Mouse (Mus musculus): ENCODE measurements at regions not wholly inside any gene's neighbourhood (a gene's known extent, or its start where the extent isn't known, plus 50 kb on each side); places are given as distances from the start of the nearest gene placed in this dataset.

- Histone ChIP-seq H3K9me3 (replicated peaks; ENCODE audit: control insufficient read depth, low read length) (no peaks in the 10 kb centered on the region), H3K4me1 (ENCODE audit: control insufficient read depth, low read depth, low read length) (no peaks in the 10 kb centered on the region), H3K9ac (ENCODE audit: low read depth, low read length) (no peak overlapping the region), H3K27ac (ENCODE audit: low read length) (no peak overlapping the region), H3K4me3 (ENCODE audit: low read depth, low read length) (no peak overlapping the region), H3K36me3 (ENCODE audit: control insufficient read depth, insufficient read depth) (no peaks in the 10 kb centered on the region), H3K4me2 (ENCODE audit: low read depth, low read length) (no peak overlapping the region), H3K27me3 (ENCODE audit: control insufficient read depth, insufficient read depth, low read depth, low read length) (no peaks in the 10 kb centered on the region)
- WGBS (ENCODE audit: insufficient replicate concordance) = 48% methylated on average over 6 of the region's 6 CpGs
- no peak for ATAC-seq (ENCODE audit: low read depth)
Measured at GRCm38 (mm10) chr13:28810326-28811080, 143.0 kb downstream of the Sox4 start.

DNA sequence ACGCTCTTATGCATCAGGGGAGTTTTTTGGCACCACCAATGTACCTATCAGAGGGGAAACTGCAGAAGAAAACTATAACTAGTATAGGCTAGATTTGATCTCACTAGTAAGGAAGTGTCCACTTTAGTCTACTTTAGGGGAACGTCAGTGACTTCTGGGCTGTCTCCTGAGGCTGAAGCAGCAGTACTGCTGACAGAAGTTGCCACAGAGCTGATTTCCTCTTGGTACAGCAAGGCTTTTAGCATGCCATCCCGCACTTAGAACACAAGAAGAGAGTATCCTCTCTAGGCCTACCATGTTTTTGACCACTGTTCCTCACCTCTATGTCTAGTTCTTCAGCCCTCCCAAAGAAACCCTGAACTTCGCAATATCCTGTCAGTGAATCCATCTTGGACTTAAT lies 148.2 kb downstream of the Sox4 start:
- no peaks in the 10 kb centered on the region for H3K9me3 ChIP-seq (replicated peaks; ENCODE audit: control insufficient read depth, low read length)
- H3K27me3 ChIP-seq (ENCODE audit: control insufficient read depth, insufficient read depth, low read depth, low read length) = no peaks in the 10 kb centered on the region
- no peak overlapping the region for H3K4me2 ChIP-seq (ENCODE audit: low read depth, low read length)
- ATAC-seq (ENCODE audit: low read depth) = no peak
- no peak overlapping the region for H3K4me3 ChIP-seq (ENCODE audit: low read depth, low read length)
- WGBS (ENCODE audit: insufficient replicate concordance) = 40% methylated on average over 4 of the region's 4 CpGs
- H3K36me3 ChIP-seq (ENCODE audit: control insufficient read depth, insufficient read depth) = no peaks in the 10 kb centered on the region
- H3K4me1 ChIP-seq (ENCODE audit: control insufficient read depth, low read depth, low read length) = no peaks in the 10 kb centered on the region
- H3K27ac ChIP-seq (ENCODE audit: low read length) = no peak overlapping the region
- no peak overlapping the region for H3K9ac ChIP-seq (ENCODE audit: low read depth, low read length)

- no peaks in the 10 kb centered on the region for H3K27me3 ChIP-seq (ENCODE audit: control insufficient read depth, insufficient read depth, low read depth, low read length)
- no peak overlapping the region for H3K27ac ChIP-seq (ENCODE audit: low read length)
- no peaks in the 10 kb centered on the region for H3K4me1 ChIP-seq (ENCODE audit: control insufficient read depth, low read depth, low read length)
- no peaks in the 10 kb centered on the region for H3K9me3 ChIP-seq (replicated peaks; ENCODE audit: control insufficient read depth, low read length)
- WGBS (ENCODE audit: insufficient replicate concordance) = 56% methylated on average over 8 of the region's 8 CpGs
- ATAC-seq (ENCODE audit: low read depth) = no peak
- H3K36me3 ChIP-seq (ENCODE audit: control insufficient read depth, insufficient read depth) = no peaks in the 10 kb centered on the region
- H3K4me3 ChIP-seq (ENCODE audit: low read depth, low read length) = no peak overlapping the region
- no peak overlapping the region for H3K4me2 ChIP-seq (ENCODE audit: low read depth, low read length)
- no peak overlapping the region for H3K9ac ChIP-seq (ENCODE audit: low read depth, low read length)
Measured at GRCm38 (mm10) chr13:28801210-28801954, 152.1 kb downstream of the Sox4 start.

GRCm38 (mm10) chr13:28800676-28801075 lies 152.8 kb downstream of the Sox4 start:
- no peaks in the 10 kb centered on the region for H3K9me3 ChIP-seq (replicated peaks; ENCODE audit: control insufficient read depth, low read length)
- no peaks in the 10 kb centered on the region for H3K36me3 ChIP-seq (ENCODE audit: control insufficient read depth, insufficient read depth)
- no peak overlapping the region for H3K4me3 ChIP-seq (ENCODE audit: low read depth, low read length)
- no peak overlapping the region for H3K27ac ChIP-seq (ENCODE audit: low read length)
- no peaks in the 10 kb centered on the region for H3K27me3 ChIP-seq (ENCODE audit: control insufficient read depth, insufficient read depth, low read depth, low read length)
- H3K4me2 ChIP-seq (ENCODE audit: low read depth, low read length) = no peak overlapping the region
- no peaks in the 10 kb centered on the region for H3K4me1 ChIP-seq (ENCODE audit: control insufficient read depth, low read depth, low read length)
- ATAC-seq (ENCODE audit: low read depth) = no peak
- 76% methylated on average over 1 of the region's 1 CpGs for WGBS (ENCODE audit: insufficient replicate concordance)
- no peak overlapping the region for H3K9ac ChIP-seq (ENCODE audit: low read depth, low read length)

DNA sequence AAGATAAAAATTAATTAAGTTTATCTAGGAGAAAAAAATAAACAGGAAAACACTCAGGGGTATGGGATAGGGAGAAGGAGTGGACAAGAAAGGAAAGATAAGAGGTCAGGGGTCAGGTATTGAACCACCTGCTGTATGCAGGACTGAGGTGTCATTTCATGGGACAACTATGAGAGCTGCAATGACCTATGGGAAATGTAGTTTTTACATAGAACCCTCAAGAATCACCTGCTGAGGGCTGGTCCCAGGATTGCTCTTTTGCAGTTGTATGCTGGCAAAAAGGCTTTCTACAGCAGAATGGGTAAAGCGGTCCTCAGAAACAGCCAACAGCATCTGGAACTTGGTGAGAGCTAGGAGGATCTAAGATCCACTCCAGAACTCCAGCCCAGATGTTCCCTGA lies 154.0 kb downstream of the Sox4 start:
- no peak overlapping the region for H3K9ac ChIP-seq (ENCODE audit: low read depth, low read length)
- ATAC-seq (ENCODE audit: low read depth) = no peak

DNA sequence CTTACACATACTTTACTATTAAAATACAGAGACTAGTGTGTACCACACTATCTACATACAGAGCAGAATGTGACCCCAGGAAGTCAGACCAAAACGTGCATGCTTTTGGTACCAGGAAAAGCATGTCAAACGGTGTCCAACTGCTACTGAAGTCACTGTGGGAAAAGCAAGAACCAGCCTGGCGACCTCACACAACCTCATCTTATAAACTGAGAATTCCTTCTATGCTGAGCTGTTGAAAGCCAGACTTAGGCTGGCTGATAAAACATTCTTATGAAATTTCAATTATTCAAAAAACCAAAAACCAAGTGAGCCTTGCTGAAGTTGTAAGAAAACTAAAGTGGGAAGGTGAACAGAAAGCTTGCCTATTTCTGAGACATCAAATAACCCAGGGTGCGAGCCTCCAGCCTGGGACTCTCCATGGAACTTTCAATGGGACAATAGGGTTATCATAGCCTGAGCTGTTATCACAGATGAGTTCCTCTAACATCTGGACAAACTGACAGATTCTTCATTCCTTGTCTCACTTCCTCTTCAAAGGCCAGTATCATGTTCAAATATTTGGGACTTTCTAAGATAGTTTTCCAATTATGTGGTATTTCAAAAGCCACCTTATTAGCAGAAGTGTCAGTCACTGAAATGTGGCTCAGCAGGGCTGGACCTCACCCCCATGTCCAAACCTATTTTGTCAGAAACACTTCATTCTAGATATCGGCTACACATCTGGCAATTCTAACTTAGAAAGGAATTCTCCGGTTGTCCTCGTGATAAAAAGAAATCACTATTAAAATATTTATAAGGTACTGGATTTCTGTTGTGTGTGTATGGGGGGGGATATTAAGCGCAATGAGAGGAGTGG lies 155.7 kb downstream of the Sox4 start:
- H3K36me3 ChIP-seq (ENCODE audit: control insufficient read depth, insufficient read depth) = no peaks in the 10 kb centered on the region
- H3K9me3 ChIP-seq (replicated peaks; ENCODE audit: control insufficient read depth, low read length) = no peaks in the 10 kb centered on the region
- H3K4me1 ChIP-seq (ENCODE audit: control insufficient read depth, low read depth, low read length) = no peaks in the 10 kb centered on the region
- no peak overlapping the region for H3K4me3 ChIP-seq (ENCODE audit: low read depth, low read length)
- no peak overlapping the region for H3K27ac ChIP-seq (ENCODE audit: low read length)
- H3K27me3 ChIP-seq (ENCODE audit: control insufficient read depth, insufficient read depth, low read depth, low read length) = no peaks in the 10 kb centered on the region
- no peak overlapping the region for H3K4me2 ChIP-seq (ENCODE audit: low read depth, low read length)
- WGBS (ENCODE audit: insufficient replicate concordance) = 47% methylated on average over 8 of the region's 8 CpGs
- H3K9ac ChIP-seq (ENCODE audit: low read depth, low read length) = no peak overlapping the region
- no peak for ATAC-seq (ENCODE audit: low read depth)

More for the DNA sequence above, 154.0 kb downstream of the Sox4 start:
- no peaks in the 10 kb centered on the region for H3K9me3 ChIP-seq (replicated peaks; ENCODE audit: control insufficient read depth, low read length)
- WGBS (ENCODE audit: insufficient replicate concordance) = 71% methylated on average over 1 of the region's 1 CpGs
- no peak overlapping the region for H3K27ac ChIP-seq (ENCODE audit: low read length)
- H3K36me3 ChIP-seq (ENCODE audit: control insufficient read depth, insufficient read depth) = no peaks in the 10 kb centered on the region
- no peaks in the 10 kb centered on the region for H3K4me1 ChIP-seq (ENCODE audit: control insufficient read depth, low read depth, low read length)
- no peak overlapping the region for H3K4me2 ChIP-seq (ENCODE audit: low read depth, low read length)
- H3K4me3 ChIP-seq (ENCODE audit: low read depth, low read length) = no peak overlapping the region
- H3K27me3 ChIP-seq (ENCODE audit: control insufficient read depth, insufficient read depth, low read depth, low read length) = no peaks in the 10 kb centered on the region

- H3K9ac ChIP-seq (ENCODE audit: low read depth, low read length) = no peak overlapping the region
- WGBS (ENCODE audit: insufficient replicate concordance) = 57% methylated on average over 7 of the region's 7 CpGs
- no peak overlapping the region for H3K4me2 ChIP-seq (ENCODE audit: low read depth, low read length)
- no peaks in the 10 kb centered on the region for H3K36me3 ChIP-seq (ENCODE audit: control insufficient read depth, insufficient read depth)
- H3K4me1 ChIP-seq (ENCODE audit: control insufficient read depth, low read depth, low read length) = no peaks in the 10 kb centered on the region
- H3K9me3 ChIP-seq (replicated peaks; ENCODE audit: control insufficient read depth, low read length) = no peaks in the 10 kb centered on the region
- H3K27ac ChIP-seq (ENCODE audit: low read length) = no peak overlapping the region
- ATAC-seq (ENCODE audit: low read depth) = no peak
- H3K4me3 ChIP-seq (ENCODE audit: low read depth, low read length) = no peak overlapping the region
- no peaks in the 10 kb centered on the region for H3K27me3 ChIP-seq (ENCODE audit: control insufficient read depth, insufficient read depth, low read depth, low read length)
Measured at GRCm38 (mm10) chr13:28795274-28795673, 158.2 kb downstream of the Sox4 start.

DNA sequence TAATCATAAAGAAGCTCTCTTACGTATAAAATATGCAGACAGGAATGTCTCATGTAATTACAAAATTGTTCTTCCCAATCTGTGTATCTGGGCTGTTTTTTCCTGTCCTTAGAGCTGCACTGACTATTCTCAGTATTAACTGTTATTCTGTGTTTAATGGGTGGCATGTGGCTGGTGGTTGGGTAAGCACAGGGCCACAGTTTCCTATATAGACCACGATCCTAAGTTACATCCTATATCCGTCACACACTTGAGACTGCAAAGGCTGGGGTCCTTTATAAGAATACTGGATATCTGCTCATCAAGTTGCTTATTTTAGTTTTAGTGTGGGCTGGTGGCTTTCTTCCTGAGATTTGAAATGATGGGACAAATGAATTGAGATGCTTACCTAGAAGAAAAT lies 159.0 kb downstream of the Sox4 start:
- WGBS (ENCODE audit: insufficient replicate concordance) = 51% methylated on average over 3 of the region's 3 CpGs
- H3K27ac ChIP-seq (ENCODE audit: low read length) = no peak overlapping the region
- H3K9ac ChIP-seq (ENCODE audit: low read depth, low read length) = no peak overlapping the region
- no peaks in the 10 kb centered on the region for H3K36me3 ChIP-seq (ENCODE audit: control insufficient read depth, insufficient read depth)
- H3K4me1 ChIP-seq (ENCODE audit: control insufficient read depth, low read depth, low read length) = no peaks in the 10 kb centered on the region
- no peaks in the 10 kb centered on the region for H3K9me3 ChIP-seq (replicated peaks; ENCODE audit: control insufficient read depth, low read length)
- H3K27me3 ChIP-seq (ENCODE audit: control insufficient read depth, insufficient read depth, low read depth, low read length) = no peaks in the 10 kb centered on the region
- no peak overlapping the region for H3K4me2 ChIP-seq (ENCODE audit: low read depth, low read length)
- ATAC-seq (ENCODE audit: low read depth) = no peak
- no peak overlapping the region for H3K4me3 ChIP-seq (ENCODE audit: low read depth, low read length)
